ENCODE assay signal across 8 mouse cellular contexts in genomic region chr19:36347831-36348160, GRCm38 (mm10). TPM values are rescaled to one million over a fixed set of nuclear protein-coding genes. Genes with fewer than 3 reads are reported as not detected.
DNase-seq lines count a peak whose midpoint lies in the region; ATAC-seq and TF ChIP-seq lines count a peak whose summit lies in the region.

No protein-coding gene starts in this region.

- H3K9ac ChIP-seq in liver, adult 2 months (ENCODE audit: low read depth, low read length), result peak overlapping the region; percentile 99
- H3K9ac ChIP-seq in embryonic facial prominence, embryonic 14.5 days (ENCODE audit: low read depth, low read length), result peak overlapping the region; percentile 68
- H3K9ac ChIP-seq in hindbrain, postnatal 0 days (replicated peaks; ENCODE audit: low read length), result peak overlapping the region; percentile 44

- no peak; the same call in 1 of the 2 replicates for TF ChIP-seq POLR2A in liver, adult 2 months (IDR thresholded peaks at IDR 0.05; ENCODE audit: extremely low read depth, insufficient read depth, low read length)
- no peak for TF ChIP-seq POLR2A in myocyte (IDR thresholded peaks at IDR 0.05; ENCODE audit: insufficient read length, low read depth)

- peak overlapping the region; percentile 97 for H3K4me3 ChIP-seq in liver, adult 2 months (ENCODE audit: insufficient read depth, low read depth, low read length)
- H3K4me3 ChIP-seq in embryonic facial prominence, embryonic 14.5 days (ENCODE audit: low read depth, low read length), result peak overlapping the region; percentile 77
- H3K4me3 ChIP-seq in hindbrain, postnatal 0 days (ENCODE audit: low read length), result peak overlapping the region; percentile 82
- H3K4me3 ChIP-seq in myocyte, result peak overlapping the region; percentile 27

- H3K4me2 ChIP-seq in embryonic facial prominence, embryonic 14.5 days (ENCODE audit: low read depth, low read length), result peak overlapping the region; percentile 99
- H3K4me2 ChIP-seq in hindbrain, postnatal 0 days (ENCODE audit: low read depth, low read length), result peak overlapping the region; percentile 100
- peak overlapping the region; percentile 74 for H3K4me2 ChIP-seq in myocyte (ENCODE audit: low read depth)

- H3K9me3 ChIP-seq in embryonic facial prominence, embryonic 14.5 days (ENCODE audit: control insufficient read depth, low read length), result no peaks in the 10 kb centered on the region
- H3K9me3 ChIP-seq in hindbrain, postnatal 0 days (ENCODE audit: low read length), result no peaks in the 10 kb centered on the region

- peaks cover 14% of the 10 kb centered on the region; the same call in 1 of the 2 replicates for H3K79me2 ChIP-seq in liver, adult 2 months (ENCODE audit: control insufficient read depth, insufficient read depth, low read length)
- H3K79me2 ChIP-seq in myocyte (ENCODE audit: control insufficient read depth, insufficient read depth), result no peaks in the 10 kb centered on the region

- peak overlapping the region; percentile 87 for H3ac ChIP-seq in myocyte (ENCODE audit: control insufficient read depth, insufficient read length)

- peaks cover 5% of the 10 kb centered on the region; the same call in 1 of the 2 replicates for H3K4me1 ChIP-seq in liver, adult 2 months (ENCODE audit: control insufficient read depth, insufficient read depth, low read length)
- no peaks in the 10 kb centered on the region for H3K4me1 ChIP-seq in embryonic facial prominence, embryonic 14.5 days (ENCODE audit: control insufficient read depth, insufficient read depth, low read length)
- no peaks in the 10 kb centered on the region for H3K4me1 ChIP-seq in hindbrain, postnatal 0 days (ENCODE audit: insufficient read depth, low read length)

- H3K36me3 ChIP-seq in liver, adult 2 months (ENCODE audit: control insufficient read depth, insufficient read depth, low read length), result no peaks in the 10 kb centered on the region
- no peaks in the 10 kb centered on the region for H3K36me3 ChIP-seq in embryonic facial prominence, embryonic 14.5 days (ENCODE audit: control insufficient read depth, insufficient read depth, low read length)
- no peaks in the 10 kb centered on the region for H3K36me3 ChIP-seq in hindbrain, postnatal 0 days (ENCODE audit: insufficient read depth, low read length)
- no peaks in the 10 kb centered on the region for H3K36me3 ChIP-seq in myocyte (ENCODE audit: control insufficient read depth, insufficient read depth)

- DNase-seq in liver, adult 2 months (ENCODE audit: extremely low read depth, low read depth, low spot score), result no peak
- no peak for DNase-seq in liver
- DNase-seq in embryonic facial prominence, embryonic 14.5 days (ENCODE audit: low spot score), result no peak
- no peak for DNase-seq in hindbrain, postnatal 0 days (ENCODE audit: low spot score)
- no peak for DNase-seq in adrenal gland, postnatal 36 days
- DNase-seq in right cerebral cortex, postnatal 10 days (ENCODE audit: low spot score in 2 of 2), result no peak

- H3K27me3 ChIP-seq in liver, adult 2 months (ENCODE audit: control insufficient read depth, insufficient read depth, low read length), result no peaks in the 10 kb centered on the region
- H3K27me3 ChIP-seq in embryonic facial prominence, embryonic 14.5 days (replicated peaks; ENCODE audit: control insufficient read depth, insufficient read depth, low read length), result peaks cover 40% of the 10 kb centered on the region
- no peaks in the 10 kb centered on the region for H3K27me3 ChIP-seq in hindbrain, postnatal 0 days (ENCODE audit: insufficient read depth, low read length)
- no peaks in the 10 kb centered on the region for H3K27me3 ChIP-seq in myocyte (ENCODE audit: control insufficient read depth, insufficient read depth, insufficient read length)

- 2% methylated on average over 11 of the region's 11 CpGs for WGBS in liver, adult 2 months
- WGBS in embryonic facial prominence, embryonic 14.5 days, result 1% methylated on average over 10 of the region's 11 CpGs
- WGBS in hindbrain, postnatal 0 days, result under 1% methylated on average over 11 of the region's 11 CpGs

- H3K27ac ChIP-seq in liver, adult 2 months (replicated peaks; ENCODE audit: insufficient read depth, low read depth, low read length), result peak overlapping the region; percentile 88
- H3K27ac ChIP-seq in embryonic facial prominence, embryonic 14.5 days (replicated peaks; ENCODE audit: low read depth, low read length), result no peak overlapping the region
- no peak overlapping the region for H3K27ac ChIP-seq in hindbrain, postnatal 0 days

- no peak for ATAC-seq in embryonic facial prominence, embryonic 14.5 days (ENCODE audit: low read depth)
- ATAC-seq in hindbrain, postnatal 0 days, result no peak
- no peak for ATAC-seq in erythroid progenitor cell, adult 5-6 weeks (replicated peaks; ENCODE audit: low FRiP score, poor library complexity, severe bottlenecking)

- TF ChIP-seq CTCF in liver, adult 2 months (IDR thresholded peaks at IDR 0.05; ENCODE audit: low read depth, low read length), result no peak
- no peak for TF ChIP-seq CTCF in hindbrain, postnatal 0 days (IDR thresholded peaks at IDR 0.05; ENCODE audit: low read depth)

TF ChIP-seq in myocyte, 11 proteins besides CTCF, POLR2A, EP300 and RAD21:
- TF ChIP-seq MAX (IDR thresholded peaks at IDR 0.05; ENCODE audit: low read depth) (no peak), TCF12 (IDR thresholded peaks at IDR 0.05; ENCODE audit: insufficient read depth, poor library complexity, severe bottlenecking) (no peak), MYOG (IDR thresholded peaks at IDR 0.05; ENCODE audit: control insufficient read depth in 1 of 3, insufficient read depth in 1 of 3, insufficient read length in 2 of 3, low read depth in 2 of 3) (peak in 1 of 3 experiments; percentile 8), E2F4 (IDR thresholded peaks at IDR 0.05; ENCODE audit: insufficient read depth) (no peak)

RNA-seq across cellular contexts. Expression of gene Pcgf5, which starts 0.3 kb away (rescaled TPM):
- 13.8 and 14.2 TPM in 2 replicates for total RNA-seq in liver, adult 2 months (2014; rRNA removed)
- polyA plus RNA-seq in liver, adult 2 months (2012; rRNA removed), result 3.1 and 3.9 TPM in 2 replicates
- 7.8 and 8.1 TPM in 2 replicates for polyA plus RNA-seq in embryonic facial prominence, embryonic 14.5 days (2014; fragmentation: Nextera tagmentation; extraction: Ambion mirVana)
- 2.9 and 8.5 TPM in 2 replicates for total RNA-seq in hindbrain, postnatal 0 days (2014; rRNA removed)
- polyA plus RNA-seq in hindbrain, postnatal 0 days (2015; fragmentation: Nextera tagmentation; extraction: Ambion mirVana), result 7.6 and 7.7 TPM in 2 replicates
- 13.9 TPM for polyA plus RNA-seq in myocyte (2012; fragmentation: generic; extraction: Trizol)
- 10 to 100 TPM; 26.4 to 32.3 TPM for total RNA-seq in adrenal gland, postnatal 36 days (2021)
- total RNA-seq in erythroid progenitor cell, adult 5-6 weeks (2015; ENCODE audit: low replicate concordance), result 71.7 and 72.1 TPM in 2 replicates
- total RNA-seq in erythroid progenitor cell, adult 5-6 weeks (2017; ENCODE audit: low replicate concordance), result 93.1 and 138 TPM in 2 replicates

Comparison
In these comparisons a context has a peak if more than half of its experiments do, and no peak if none do; other contexts are left out.
1. H3K4me3 ChIP-seq: peak in every context shown above with its lines; median percentile 97 in liver, adult 2 months; 82 in hindbrain, postnatal 0 days; 77 in embryonic facial prominence, embryonic 14.5 days; 27 in myocyte.
2. H3K9ac ChIP-seq: peak in every context shown above with its lines; median percentile 99 in liver, adult 2 months; 68 in embryonic facial prominence, embryonic 14.5 days; 44 in hindbrain, postnatal 0 days.